Mouse (Mus musculus) brain, embryonic 14.5 days (tissue): Measurements from ENCODE around the gene Sh3bp5.

Experiments
- CTCF ChIP-seq: fragments of 200-500 bp; IDR thresholded peaks from 2 replicates; pipeline ENCODE4 v1.5.1; 2012; ENCODE audit warnings: inconsistent platforms, mild to moderate bottlenecking, moderate library complexity, borderline replicate concordance; ENCODE audit not compliant: insufficient read depth, insufficient read length; ENCODE audit errors: extremely low read depth
- POLR2A ChIP-seq: fragments of 200-500 bp; IDR thresholded peaks from 2 replicates; pipeline ENCODE4 v1.6.1; 2012; ENCODE audit warnings: mild to moderate bottlenecking, inconsistent platforms, borderline replicate concordance; ENCODE audit not compliant: poor library complexity, insufficient read depth, insufficient read length, severe bottlenecking; ENCODE audit errors: extremely low read depth

DNA sequence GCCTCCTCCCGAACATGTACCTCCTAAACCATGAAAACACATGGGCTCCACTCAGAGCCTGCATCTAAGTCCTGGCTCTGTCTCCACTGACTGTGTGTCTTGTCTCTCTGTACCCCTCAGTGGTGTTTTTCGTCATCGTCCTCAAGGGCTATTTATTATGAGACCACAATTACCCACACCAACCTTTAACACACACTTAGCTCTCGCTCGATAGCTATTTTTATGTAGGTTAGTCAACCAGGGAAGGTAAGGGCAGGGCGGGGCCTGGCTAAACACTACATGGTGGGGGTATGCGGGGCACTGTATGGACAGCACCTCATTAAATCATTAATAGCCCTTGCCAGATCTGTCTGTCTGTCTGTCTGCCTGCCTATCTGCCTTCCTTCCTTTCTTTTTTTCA, 15.3 kb downstream of the Sh3bp5 start:
- TF ChIP-seq CTCF (no peak), POLR2A (no peak)
